Mouse (Mus musculus): Measurements from ENCODE around the gene Zeb2.

GRCm38 (mm10) chr2:45085653-45086052 is 31.5 kb downstream of the Zeb2 start:
- no peak for TF ChIP-seq GATA1 (IDR thresholded peaks at IDR 0.05; ENCODE audit: borderline replicate concordance, low read length)
- no peak for TF ChIP-seq FLI1 (IDR thresholded peaks at IDR 0.05; ENCODE audit: low read length)
